Mouse (Mus musculus) thymus, adult 2 months (tissue): ENCODE measurements around the gene Mad2l2. TPM values are rescaled to one million over a fixed set of nuclear protein-coding genes. Genes with fewer than 3 reads are reported as not detected.
A peak's percentile ranks its signal among the peaks of the same experiment; 100 is the strongest.

ENCODE experiments used
- DNase-seq: peaks from one replicate; pipeline ENCODE4 v3.0.0; 2021
- H3K27ac ChIP-seq: fragments of 200-500 bp; 2 replicates; pipeline ENCODE4 v1.5.1; 2012; ENCODE audit warnings: low read length, control low read depth; ENCODE audit not compliant: control insufficient read depth, insufficient read depth
- H3K27me3 ChIP-seq: fragments of 200-500 bp; 2 replicates; pipeline ENCODE4 v1.6.1; 2012; ENCODE audit warnings: mild to moderate bottlenecking, low read length, moderate library complexity, mixed read lengths; ENCODE audit not compliant: control insufficient read depth, insufficient read depth
- H3K36me3 ChIP-seq: fragments of 200-500 bp; 2 replicates; pipeline ENCODE4 v1.6.1; 2012; ENCODE audit warnings: mild to moderate bottlenecking, low read length, moderate library complexity; ENCODE audit not compliant: control insufficient read depth, insufficient read depth
- H3K4me1 ChIP-seq: fragments of 200-500 bp; replicated peaks from 2 replicates; pipeline ENCODE4 v1.6.1; 2012; ENCODE audit warnings: low read length; ENCODE audit not compliant: control insufficient read depth, insufficient read depth
- H3K4me3 ChIP-seq: fragments of 200-500 bp; 2 replicates; pipeline ENCODE4 v1.5.1; 2012; ENCODE audit warnings: mild to moderate bottlenecking, low read length, control low read depth, moderate library complexity; ENCODE audit not compliant: control insufficient read depth, insufficient read depth
- CTCF ChIP-seq: fragments of 200-500 bp; IDR thresholded peaks from 2 replicates; pipeline ENCODE4 v1.5.1; 2012; ENCODE audit warnings: mild to moderate bottlenecking, control low read depth, low read length, moderate library complexity, borderline replicate concordance; ENCODE audit not compliant: control insufficient read depth, poor library complexity, insufficient read depth; ENCODE audit errors: extremely low read depth
- POLR2A ChIP-seq: fragments of 200-500 bp; IDR thresholded peaks from 2 replicates; pipeline ENCODE4 v1.6.1; 2012; ENCODE audit warnings: mild to moderate bottlenecking, low read length, control low read depth, moderate library complexity; ENCODE audit not compliant: control insufficient read depth, poor library complexity, insufficient read depth; ENCODE audit errors: extremely low read depth
- WGBS: fragments of 180-500 bp; shearing (Covaris S2); methylation state at CpG from one replicate; pipeline ENCODE4 v1.1.7; 2018; 5-methylcytosine and 5-hydroxymethylcytosine counted together
- polyA plus RNA-seq: library from polyadenylated mRNA; depleted of rRNA; stranded (reverse); fragments of >200 nt; gene quantifications from 2 replicates; pipeline ENCODE4 v1.2.3, GENCODE M21; 2012

The Mad2l2 gene
- polyA plus RNA-seq, 1 experiment, result 37.7 TPM

DNA sequence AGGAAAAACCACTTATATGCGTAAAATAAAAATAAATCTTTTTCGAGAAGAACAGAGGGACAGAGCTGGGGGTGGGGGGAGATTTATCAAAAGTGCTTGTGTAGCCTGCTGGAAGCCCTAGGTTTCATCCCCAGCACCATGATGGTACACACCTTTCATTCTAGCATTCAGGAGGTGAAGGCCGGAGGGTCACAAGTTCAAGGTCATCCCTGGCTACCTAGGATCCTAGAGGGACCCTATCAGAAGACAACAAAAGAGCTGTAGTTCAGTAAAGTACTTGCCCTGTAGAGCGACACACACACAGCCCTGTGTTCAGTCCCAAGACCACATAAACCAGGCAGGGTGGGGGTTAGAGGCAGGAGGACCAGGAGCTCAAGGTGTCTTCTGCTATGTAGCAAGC lies 23.8 kb downstream of the Mad2l2 start:
- no peaks in the 10 kb centered on the region; the same call in 1 of the 2 replicates for H3K36me3 ChIP-seq
- TF ChIP-seq POLR2A, result no peak
- no peak for DNase-seq
- no peaks in the 10 kb centered on the region for H3K27me3 ChIP-seq
- WGBS, result 96% methylated on average over 4 of the region's 4 CpGs
- no peak overlapping the region for H3K27ac ChIP-seq
- no peak overlapping the region for H3K4me3 ChIP-seq
- peaks cover 15% of the 10 kb centered on the region for H3K4me1 ChIP-seq

DNA sequence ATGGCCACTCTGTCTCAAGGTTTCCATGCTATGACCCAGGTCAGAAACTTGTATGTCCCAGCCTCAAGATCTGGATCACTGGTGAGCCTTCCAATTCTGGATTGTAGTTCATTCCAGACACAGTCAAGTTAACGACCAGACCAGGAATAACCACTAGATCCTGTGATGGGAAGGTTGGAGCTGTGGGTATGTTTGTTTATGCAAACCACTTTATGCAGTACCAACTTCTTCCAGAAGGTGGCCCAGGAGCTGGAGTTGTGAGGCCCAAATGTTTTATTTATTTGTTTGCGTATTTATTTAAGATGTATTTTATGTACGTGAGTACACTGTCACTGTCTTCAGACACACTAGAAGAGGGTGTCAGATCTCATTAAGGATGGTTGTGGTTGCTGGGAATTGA lies 24.8 kb downstream of the Mad2l2 start:
- TF ChIP-seq CTCF (no peak), POLR2A (no peak)
- DNase-seq, result no peak
- H3K27me3 ChIP-seq, result no peaks in the 10 kb centered on the region
- H3K27ac ChIP-seq, result no peak overlapping the region
- H3K4me3 ChIP-seq, result no peak overlapping the region
- peaks cover 16% of the 10 kb centered on the region for H3K4me1 ChIP-seq
- WGBS, result 81% methylated on average over 3 of the region's 3 CpGs
- H3K36me3 ChIP-seq, result no peaks in the 10 kb centered on the region; the same call in 1 of the 2 replicates

DNA sequence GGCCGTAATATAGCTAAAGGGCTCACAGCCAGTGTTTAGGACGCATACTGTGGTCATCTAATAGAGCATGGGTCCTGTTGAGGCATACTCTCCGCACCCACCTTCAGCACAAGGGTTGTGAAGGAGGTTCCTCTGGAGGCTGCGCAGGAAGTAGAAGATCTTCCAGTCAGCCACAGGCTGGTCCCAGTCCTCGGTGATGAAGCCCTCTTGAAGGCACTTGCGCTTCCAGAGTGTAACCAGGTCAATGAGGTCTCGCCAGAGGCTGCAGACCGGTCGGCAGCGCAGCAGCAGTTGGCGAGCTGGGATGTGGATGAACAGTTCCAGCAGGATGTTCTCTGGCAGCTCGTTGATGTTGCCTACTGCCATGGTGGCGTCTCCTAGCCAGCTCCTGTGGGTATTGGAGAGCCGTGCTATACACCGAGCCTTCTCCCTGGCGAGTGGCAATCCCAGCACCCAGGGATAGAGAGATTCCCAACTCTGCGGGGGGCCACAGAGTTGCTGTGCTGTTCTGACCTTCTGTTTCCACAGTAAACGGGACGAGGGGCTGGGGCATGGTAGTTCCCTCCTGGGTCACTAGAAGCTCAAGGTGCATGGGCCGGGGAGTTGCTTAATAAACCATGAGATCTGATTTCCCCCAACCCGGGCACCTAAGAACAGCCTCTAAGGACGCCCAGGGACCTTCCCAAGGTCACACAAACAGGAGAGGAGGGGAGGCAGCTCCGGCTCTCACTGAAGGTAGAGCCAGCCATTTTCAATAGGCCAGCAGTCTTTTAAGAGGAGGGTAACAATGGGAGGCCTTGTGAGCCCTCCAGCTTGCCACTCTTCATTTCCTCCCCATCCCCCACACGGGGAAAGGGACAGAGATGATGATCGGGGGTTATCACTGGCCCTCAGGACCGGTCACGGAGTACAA lies 28.5 kb downstream of the Mad2l2 start:
- TF ChIP-seq CTCF (no peak), POLR2A (no peak)
- no peak for DNase-seq
- no peak overlapping the region for H3K27ac ChIP-seq
- peak overlapping the region; percentile 52 for H3K4me3 ChIP-seq
- H3K4me1 ChIP-seq, result peaks cover 15% of the 10 kb centered on the region
- no peaks in the 10 kb centered on the region; the same call in 1 of the 2 replicates for H3K36me3 ChIP-seq
- 74% methylated on average over 27 of the region's 27 CpGs for WGBS
- peaks cover 7% of the 10 kb centered on the region; the same call in 1 of the 2 replicates for H3K27me3 ChIP-seq

DNA sequence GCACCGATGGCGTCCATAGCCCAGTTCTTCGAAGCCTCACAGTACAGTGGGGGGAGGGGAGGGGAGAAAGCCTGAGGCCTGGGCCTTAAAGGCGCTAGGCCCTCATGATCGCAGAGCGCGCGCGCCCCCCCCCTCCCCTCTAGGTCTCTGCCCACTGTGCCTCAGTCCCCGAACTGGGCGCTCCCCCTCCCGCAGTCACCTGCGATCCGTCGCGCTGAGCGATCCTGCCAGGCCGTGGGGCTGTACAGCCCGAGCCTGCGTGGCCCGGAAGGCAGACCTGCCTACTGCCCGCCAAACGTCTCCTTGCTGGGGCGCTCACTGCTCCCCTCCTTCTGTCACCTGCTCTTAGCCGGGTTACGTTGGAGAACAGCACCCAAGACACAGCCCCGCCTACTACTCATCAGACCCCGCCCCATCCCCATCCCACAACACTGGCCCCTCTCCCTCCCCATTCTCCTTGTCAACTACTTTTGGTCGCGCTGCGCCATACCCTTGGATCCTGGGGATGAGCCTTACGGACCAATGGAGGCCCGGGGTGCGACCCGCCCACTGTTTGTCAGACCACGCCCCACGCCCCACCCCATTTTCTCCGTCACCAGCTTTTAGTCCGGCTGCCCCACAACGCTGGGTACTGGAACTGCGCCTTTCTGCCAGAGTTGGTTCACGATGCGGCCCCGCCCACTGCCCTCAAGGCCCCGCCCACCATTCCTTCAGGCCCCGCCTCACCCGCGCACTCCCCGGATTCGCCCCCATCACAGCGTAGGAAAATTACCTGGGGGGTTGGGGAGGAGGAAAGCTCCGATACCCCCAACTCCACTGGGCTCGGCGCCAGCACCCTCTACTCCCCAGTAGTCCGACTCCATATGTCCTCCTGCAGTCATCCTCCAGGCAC lies 29.6 kb downstream of the Mad2l2 start:
- Histone ChIP-seq H3K4me1 (peaks cover 15% of the 10 kb centered on the region), H3K27me3 (peaks cover 16% of the 10 kb centered on the region; the same call in 1 of the 2 replicates), H3K27ac (no peak overlapping the region), H3K4me3 (peak overlapping the region; percentile 52), H3K36me3 (no peaks in the 10 kb centered on the region; the same call in 1 of the 2 replicates)
- WGBS, result under 1% methylated on average over 54 of the region's 55 CpGs
- TF ChIP-seq POLR2A (peak; percentile 50; the same call in 1 of the 2 replicates), CTCF (no peak)
- DNase-seq, result peak; percentile 90

DNA sequence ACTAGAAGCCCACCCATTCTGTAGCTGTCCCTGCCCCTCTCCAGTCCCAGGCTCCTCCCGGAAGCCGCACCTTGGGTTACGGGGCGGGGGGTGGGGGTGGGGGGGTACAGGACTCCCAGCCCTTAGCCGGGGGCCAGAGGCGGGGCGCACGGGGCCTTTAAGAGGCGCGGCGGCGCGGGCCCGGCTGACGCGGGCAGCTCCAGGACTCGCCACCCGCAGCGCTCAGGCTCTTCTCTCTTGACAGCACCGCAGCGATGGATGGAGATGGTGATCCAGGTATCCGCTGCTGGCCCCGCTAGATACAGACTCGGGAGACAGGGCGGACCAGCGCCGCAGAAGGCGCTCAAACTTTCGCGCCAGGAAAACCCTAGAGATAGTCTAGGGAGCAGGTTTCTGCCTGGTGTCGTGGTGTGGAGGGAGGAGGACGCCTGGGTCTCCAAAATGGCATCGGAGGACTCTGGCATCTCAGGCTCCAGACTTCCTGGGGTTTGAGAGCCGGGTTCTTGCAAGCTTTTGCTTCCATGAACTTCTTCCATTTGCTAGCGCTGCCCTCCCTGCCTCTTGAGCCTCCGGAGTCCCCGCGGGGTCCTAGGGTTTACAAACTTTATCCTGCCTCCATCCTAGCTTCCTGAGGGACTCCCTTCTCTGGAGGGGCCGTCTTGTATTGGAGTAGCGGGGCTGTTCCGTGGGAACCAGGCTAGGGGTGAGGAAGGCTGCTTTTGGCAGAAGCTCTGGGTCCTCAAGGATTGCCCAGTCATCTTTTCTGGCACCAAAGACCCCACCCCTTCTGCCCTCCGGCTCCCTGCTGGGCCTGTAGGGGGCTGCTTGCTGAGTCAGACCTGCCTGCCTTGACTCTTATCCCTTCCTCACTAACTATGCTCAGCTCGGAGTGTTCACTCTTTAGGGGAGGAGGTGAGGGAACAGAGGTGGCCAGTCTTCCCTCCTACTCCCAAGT lies 30.5 kb downstream of the Mad2l2 start, which contains the start of the genes Fbxo44 and Fbxo2:
Gene Fbxo44 (minus strand): TSS at position 47 of the 955 bp plus-strand sequence.
Gene Fbxo2 (plus strand): TSS at position 186 of the 955 bp plus-strand sequence.
- Histone ChIP-seq H3K27me3 (peaks cover 19% of the 10 kb centered on the region; the same call in 1 of the 2 replicates), H3K4me1 (peaks cover 15% of the 10 kb centered on the region), H3K4me3 (peak within 1 kb of the TSS; percentile 52), H3K27ac (no peak within 1 kb of the TSS), H3K36me3 (no peaks in the 10 kb centered on the region)
- 4% methylated on average over 43 of the region's 43 CpGs for WGBS
- DNase-seq, result no peak
- TF ChIP-seq POLR2A (no peak), CTCF (no peak)
